Mouse (Mus musculus): ENCODE measurements around the gene Ubqln1. TPM values are rescaled to one million over a fixed set of nuclear protein-coding genes. Genes with fewer than 3 reads are reported as not detected.

Gene Ubqln1
- total and polyA plus RNA-seq, 3 experiments = 112 to 166 (median 159) TPM

GRCm38 (mm10) chr13:58201343-58201742 lies 14.1 kb downstream of the Ubqln1 start:
- no peak for DNase-seq

GRCm38 (mm10) chr13:58197981-58198640 lies 17.3 kb downstream of the Ubqln1 start:
- DNase-seq = no peak

GRCm38 (mm10) chr13:58197211-58197610 lies 18.2 kb downstream of the Ubqln1 start:
- DNase-seq = peak; percentile 40

GRCm38 (mm10) chr13:58194908-58195307 lies 20.5 kb downstream of the Ubqln1 start:
- DNase-seq = peak; percentile 24

GRCm38 (mm10) chr13:58193221-58193620 lies 22.2 kb downstream of the Ubqln1 start:
- no peak for DNase-seq

- no peak for DNase-seq
Observed at GRCm38 (mm10) chr13:58192146-58192545, 23.3 kb downstream of the Ubqln1 start.

- no peak for DNase-seq
Observed at GRCm38 (mm10) chr13:58191516-58191915, 23.9 kb downstream of the Ubqln1 start.

- no peak for DNase-seq
Observed at GRCm38 (mm10) chr13:58189473-58189872, 26.0 kb downstream of the Ubqln1 start.

- peak; percentile 77 for DNase-seq
Observed at GRCm38 (mm10) chr13:58188412-58188811, 27.0 kb downstream of the Ubqln1 start.

- no peak for DNase-seq
Observed at GRCm38 (mm10) chr13:58187751-58188150, 27.7 kb downstream of the Ubqln1 start.

- no peak for DNase-seq
Observed at GRCm38 (mm10) chr13:58186281-58186680, 29.2 kb downstream of the Ubqln1 start.

- DNase-seq = peak; percentile 50
Observed at GRCm38 (mm10) chr13:58184111-58184510, 31.3 kb downstream of the Ubqln1 start.

GRCm38 (mm10) chr13:58181607-58182551 lies 33.6 kb downstream of the Ubqln1 start:
- DNase-seq = no peak

- peak; percentile 95 for DNase-seq
Observed at GRCm38 (mm10) chr13:58177511-58178208, 37.8 kb downstream of the Ubqln1 start.

- DNase-seq = no peak
Observed at GRCm38 (mm10) chr13:58176105-58176504, 39.3 kb downstream of the Ubqln1 start.

GRCm38 (mm10) chr13:58168119-58168518 lies 47.3 kb downstream of the Ubqln1 start:
- DNase-seq = no peak

- no peak for DNase-seq
Observed at GRCm38 (mm10) chr13:58163343-58163742, 52.1 kb downstream of the Ubqln1 start.

GRCm38 (mm10) chr13:58160761-58161160 lies 54.7 kb downstream of the Ubqln1 start:
- DNase-seq = no peak

GRCm38 (mm10) chr13:58158099-58158912 lies 57.1 kb downstream of the Ubqln1 start:
- DNase-seq = peak; percentile 89

GRCm38 (mm10) chr13:58157447-58158098 lies 57.9 kb downstream of the Ubqln1 start, which contains the start of gene Idnk:
Gene Idnk, plus strand, starts transcription at chr13:58157649.
- DNase-seq = peak; percentile 95

- DNase-seq = no peak
Observed at GRCm38 (mm10) chr13:58157036-58157435, 58.4 kb downstream of the Ubqln1 start.
